Mouse (Mus musculus) gonadal fat pad, adult 2 months (tissue): Measurements from ENCODE around the gene Jaml. TPM values are rescaled to one million over a fixed set of nuclear protein-coding genes. Genes with fewer than 3 reads are reported as not detected.
"Not testable (repeated sequence)": the region's sequence is repeated elsewhere in the genome, so short reads cannot be mapped to it uniquely, and the experiment has no call there.

Experiments used
- DNase-seq: peaks from one replicate; pipeline ENCODE4 v3.0.0-alpha.2; 2012; ENCODE audit warnings: low read depth
- polyA plus RNA-seq: library from polyadenylated mRNA; depleted of rRNA; stranded (reverse); fragments of >200 nt; gene quantifications from 2 replicates; pipeline ENCODE4 v1.2.3, GENCODE M21; 2012; rRNA removed

The Jaml gene
- polyA plus RNA-seq: 5.9 and 7.4 TPM in 2 replicates

- no peak for DNase-seq
Observed at GRCm38 (mm10) chr9:45079011-45079410, at the start of gene Jaml. Gene Jaml (plus strand): TSS chr9:45079183.

- no peak for DNase-seq
Observed at GRCm38 (mm10) chr9:45030341-45030740, 48.6 kb upstream of the Jaml start.

GRCm38 (mm10) chr9:45032261-45032660 lies 46.7 kb upstream of the Jaml start:
- DNase-seq: no peak

GRCm38 (mm10) chr9:45034526-45034925 lies 44.5 kb upstream of the Jaml start:
- no peak for DNase-seq

- DNase-seq: not testable (repeated sequence)
Observed at GRCm38 (mm10) chr9:45037803-45038202, 41.2 kb upstream of the Jaml start.

GRCm38 (mm10) chr9:45039499-45039898 lies 39.5 kb upstream of the Jaml start, which contains the start of gene Mpzl2:
Gene Mpzl2 (plus strand): TSS chr9:45039799.
- DNase-seq: no peak

- DNase-seq: no peak
Observed at GRCm38 (mm10) chr9:45040066-45040845, 38.7 kb upstream of the Jaml start.

- DNase-seq: no peak
Observed at GRCm38 (mm10) chr9:45041131-45041838, 37.7 kb upstream of the Jaml start.

GRCm38 (mm10) chr9:45042056-45042720 lies 36.8 kb upstream of the Jaml start:
- DNase-seq: no peak

GRCm38 (mm10) chr9:45042947-45043346 lies 36.0 kb upstream of the Jaml start:
- no peak for DNase-seq

- no peak for DNase-seq
Observed at GRCm38 (mm10) chr9:45046973-45047372, 32.0 kb upstream of the Jaml start.

- DNase-seq: no peak
Observed at GRCm38 (mm10) chr9:45048511-45048910, 30.5 kb upstream of the Jaml start.

GRCm38 (mm10) chr9:45049731-45050130 lies 29.3 kb upstream of the Jaml start:
- DNase-seq: no peak

- no peak for DNase-seq
Observed at GRCm38 (mm10) chr9:45050301-45050700, 28.7 kb upstream of the Jaml start.

- no peak for DNase-seq
Observed at GRCm38 (mm10) chr9:45055082-45055713, 23.8 kb upstream of the Jaml start, which contains the start of gene Mpzl3. Gene Mpzl3 (plus strand): TSS chr9:45055186.

- no peak for DNase-seq
Observed at GRCm38 (mm10) chr9:45058304-45058940, 20.6 kb upstream of the Jaml start.

GRCm38 (mm10) chr9:45060151-45060550 lies 18.8 kb upstream of the Jaml start:
- DNase-seq: peak; percentile 73

- no peak for DNase-seq
Observed at GRCm38 (mm10) chr9:45062677-45063076, 16.3 kb upstream of the Jaml start.

GRCm38 (mm10) chr9:45064421-45064820 lies 14.6 kb upstream of the Jaml start:
- DNase-seq: no peak

- no peak for DNase-seq
Observed at GRCm38 (mm10) chr9:45066735-45067134, 12.2 kb upstream of the Jaml start.

- DNase-seq: no peak
Observed at GRCm38 (mm10) chr9:45071800-45072199, 7.2 kb upstream of the Jaml start.
